Mouse (Mus musculus) stomach, embryonic 16.5 days (tissue): ENCODE results near the gene Slc25a30. TPM values are rescaled to one million over a fixed set of nuclear protein-coding genes. Genes with fewer than 3 reads are reported as not detected.

Source experiments
- ATAC-seq: fragments of 200-750 bp; cut with Nextera tagmentation; 2 replicates; pipeline ENCODE4 v1.8.0; 2017; ENCODE audit warnings: moderate number of reproducible peaks, moderate TSS enrichment; ENCODE audit not compliant: insufficient read depth, low FRiP score
- H3K27ac ChIP-seq: fragments of 300-500 bp; sonication (generic); 2 replicates; pipeline ENCODE4 v1.5.1; 2014; ENCODE audit warnings: low read length
- H3K27me3 ChIP-seq: fragments of 300-500 bp; sonication (generic); 2 replicates; pipeline ENCODE4 v1.6.1; 2014; ENCODE audit warnings: low read length, control low read depth, mixed read lengths; ENCODE audit not compliant: control insufficient read depth, insufficient read depth
- H3K36me3 ChIP-seq: fragments of 300-500 bp; sonication (generic); 2 replicates; pipeline ENCODE4 v1.6.1; 2014; ENCODE audit warnings: low read length; ENCODE audit not compliant: control insufficient read depth, insufficient read depth
- H3K4me1 ChIP-seq: fragments of 300-500 bp; sonication (generic); 2 replicates; pipeline ENCODE4 v1.6.1; 2014; ENCODE audit warnings: low read length, control low read depth, mixed read lengths; ENCODE audit not compliant: control insufficient read depth, insufficient read depth
- H3K4me2 ChIP-seq: fragments of 300-500 bp; sonication (generic); 2 replicates; pipeline ENCODE4 v1.6.1; 2014; ENCODE audit warnings: low read depth, low read length, mixed read lengths
- H3K4me3 ChIP-seq: fragments of 300-500 bp; sonication (generic); replicated peaks from 2 replicates; pipeline ENCODE4 v1.5.1; 2014; ENCODE audit warnings: mild to moderate bottlenecking, low read length
- H3K9ac ChIP-seq: fragments of 300-500 bp; sonication (generic); 2 replicates; pipeline ENCODE4 v1.6.1; 2014; ENCODE audit warnings: low read length
- H3K9me3 ChIP-seq: fragments of 300-500 bp; sonication (generic); replicated peaks from 2 replicates; pipeline ENCODE4 v1.6.1; 2016; ENCODE audit warnings: low read length, control low read depth; ENCODE audit not compliant: control insufficient read depth
- WGBS: fragments of 180-500 bp; shearing (Covaris S2); extraction: QIAGEN DNeasy Blood & Tissue Kit; methylation state at CpG from one replicate; pipeline ENCODE4 v1.1.7; 2014; 5-methylcytosine and 5-hydroxymethylcytosine counted together
- polyA plus RNA-seq: library from polyadenylated mRNA; unstranded; fragments of >200 nt; fragmentation: Nextera tagmentation; extraction: Ambion mirVana; gene quantifications from 2 replicates; pipeline ENCODE4 v1.2.1, GENCODE M21; 2015

Gene Slc25a30
- polyA plus RNA-seq, 1 experiment from 2014 or later, result 2.2 TPM

DNA sequence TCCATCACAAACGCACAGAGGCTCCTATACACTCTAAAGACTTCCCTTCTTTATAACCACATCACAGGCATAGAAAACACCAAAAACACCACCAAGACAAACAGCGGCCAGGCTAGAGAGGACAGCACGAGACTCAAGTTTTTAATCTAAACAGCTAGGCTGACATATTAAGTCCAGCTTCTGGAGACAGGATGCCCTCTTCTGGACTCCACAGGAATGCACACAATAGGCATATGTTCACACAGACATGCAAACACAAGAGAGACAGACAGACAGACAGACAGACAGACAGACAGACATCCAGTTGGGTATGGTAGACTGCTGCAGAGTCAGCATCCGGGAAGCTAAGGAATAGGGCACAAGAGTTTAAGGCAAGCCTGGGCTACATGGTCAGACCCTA lies 73.2 kb downstream of the Slc25a30 start:
- Histone ChIP-seq H3K27me3 (no peaks in the 10 kb centered on the region), H3K9me3 (no peaks in the 10 kb centered on the region), H3K4me3 (no peak overlapping the region), H3K4me1 (no peaks in the 10 kb centered on the region), H3K4me2 (no peak overlapping the region), H3K9ac (no peak overlapping the region), H3K36me3 (peaks cover 29% of the 10 kb centered on the region), H3K27ac (no peak overlapping the region)
- 76% methylated on average over 4 of the region's 4 CpGs for WGBS
- no peak for ATAC-seq

DNA sequence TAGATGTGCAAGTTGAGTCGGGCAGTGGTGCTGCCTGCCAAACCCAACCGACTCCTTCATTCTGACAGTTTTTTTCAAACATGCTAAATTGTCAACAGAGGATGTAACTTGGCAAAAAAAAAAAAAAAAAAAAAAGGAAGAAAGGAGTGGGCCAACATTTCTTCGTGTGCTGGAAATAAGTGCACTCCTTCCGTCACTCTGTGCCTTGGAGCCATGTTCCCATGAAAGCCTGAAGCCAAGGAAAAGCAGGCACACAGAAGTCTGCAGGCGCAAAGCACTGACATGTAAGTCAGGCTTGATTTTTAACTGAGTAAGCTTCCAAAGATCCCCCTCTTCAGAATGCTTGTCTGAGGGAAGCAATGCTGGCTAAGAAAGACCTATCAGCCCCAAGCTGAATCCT lies 74.2 kb downstream of the Slc25a30 start:
- peaks cover 29% of the 10 kb centered on the region for H3K36me3 ChIP-seq
- no peaks in the 10 kb centered on the region for H3K27me3 ChIP-seq
- no peaks in the 10 kb centered on the region for H3K4me1 ChIP-seq
- no peak overlapping the region for H3K4me2 ChIP-seq
- no peak for ATAC-seq
- 70% methylated on average over 5 of the region's 5 CpGs for WGBS
- H3K27ac ChIP-seq, result no peak overlapping the region
- no peak overlapping the region for H3K9ac ChIP-seq
- no peaks in the 10 kb centered on the region for H3K9me3 ChIP-seq
- H3K4me3 ChIP-seq, result no peak overlapping the region

DNA sequence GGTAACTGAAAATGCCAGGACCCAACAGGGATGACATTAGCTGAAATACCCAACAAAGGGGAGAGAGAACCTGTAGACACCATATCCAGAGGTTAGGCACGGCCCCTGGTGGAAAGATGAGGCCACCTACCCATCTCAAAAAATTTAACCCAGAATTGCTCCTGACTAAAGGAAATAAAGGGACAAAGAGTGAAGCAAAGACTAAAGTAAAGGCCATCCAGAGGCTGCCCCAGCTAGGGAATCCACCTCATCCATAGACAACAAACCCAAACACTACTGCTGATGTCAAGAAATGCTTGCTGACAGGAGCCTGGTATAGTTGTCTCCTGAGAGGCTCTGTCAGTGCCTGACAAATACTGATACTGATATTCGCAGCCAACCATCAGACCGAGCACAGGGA lies 75.1 kb downstream of the Slc25a30 start:
- no peaks in the 10 kb centered on the region for H3K4me1 ChIP-seq
- WGBS, result 93% methylated on average over 3 of the region's 3 CpGs
- H3K36me3 ChIP-seq, result peaks cover 27% of the 10 kb centered on the region
- no peak overlapping the region for H3K27ac ChIP-seq
- no peak for ATAC-seq
- no peak overlapping the region for H3K4me2 ChIP-seq
- H3K27me3 ChIP-seq, result no peaks in the 10 kb centered on the region
- no peaks in the 10 kb centered on the region for H3K9me3 ChIP-seq
- H3K4me3 ChIP-seq, result no peak overlapping the region
- no peak overlapping the region for H3K9ac ChIP-seq

Other genes with a start within 250 kb of the Slc25a30 start
- not detected in 2 replicates for gene Spert, start 193.9 kb downstream of the Slc25a30 start, polyA plus RNA-seq
- not detected in 2 replicates for gene Erich6b, start 144.8 kb downstream of the Slc25a30 start, polyA plus RNA-seq
- 21.7 and 22.1 TPM in 2 replicates for gene Cog3, start 32.5 kb downstream of the Slc25a30 start, polyA plus RNA-seq
- gene Tpt1, start 58.1 kb upstream of the Slc25a30 start, polyA plus RNA-seq, result 794 and 1,006 TPM in 2 replicates
- 0.29 and 0.34 TPM in 2 replicates for gene Kctd4, start 168.0 kb upstream of the Slc25a30 start, polyA plus RNA-seq
- gene Gtf2f2, start 223.8 kb upstream of the Slc25a30 start, polyA plus RNA-seq, result 29.6 and 30.9 TPM in 2 replicates